Mouse (Mus musculus) heart, embryonic 13.5 days (tissue): ENCODE data around the gene Prkg1. TPM values are rescaled to one million over a fixed set of nuclear protein-coding genes. Genes with fewer than 3 reads are reported as not detected.

Source experiments
- ATAC-seq: fragments of 200-750 bp; cut with Nextera tagmentation; 2 replicates; pipeline ENCODE4 v1.8.0; 2017; ENCODE audit warnings: moderate TSS enrichment; ENCODE audit not compliant: insufficient number of reproducible peaks, low FRiP score, low TSS enrichment; ENCODE audit errors: extremely low read depth
- H3K27ac ChIP-seq: fragments of 300-500 bp; sonication (generic); replicated peaks from 2 replicates; pipeline ENCODE4 v1.5.1; 2015; ENCODE audit warnings: moderate library complexity, mild to moderate bottlenecking, inconsistent platforms
- H3K27me3 ChIP-seq: fragments of 300-500 bp; sonication (generic); replicated peaks from 2 replicates; pipeline ENCODE4 v1.6.1; 2015; ENCODE audit warnings: mild to moderate bottlenecking, inconsistent platforms
- H3K36me3 ChIP-seq: fragments of 300-500 bp; sonication (generic); 2 replicates; pipeline ENCODE4 v1.6.1; 2015; ENCODE audit warnings: mild to moderate bottlenecking, inconsistent platforms
- H3K4me1 ChIP-seq: fragments of 300-500 bp; sonication (generic); 2 replicates; pipeline ENCODE4 v1.6.1; 2015; ENCODE audit warnings: inconsistent platforms
- H3K4me2 ChIP-seq: fragments of 300-500 bp; sonication (generic); 2 replicates; pipeline ENCODE4 v1.6.1; 2015; ENCODE audit warnings: inconsistent platforms, mild to moderate bottlenecking, moderate library complexity
- H3K4me3 ChIP-seq: fragments of 300-500 bp; sonication (generic); 2 replicates; pipeline ENCODE4 v1.5.1; 2015; ENCODE audit warnings: moderate library complexity, mild to moderate bottlenecking, inconsistent platforms
- H3K9ac ChIP-seq: fragments of 300-500 bp; sonication (generic); 2 replicates; pipeline ENCODE4 v1.6.1; 2015; ENCODE audit warnings: inconsistent platforms, mild to moderate bottlenecking, moderate library complexity
- H3K9me3 ChIP-seq: fragments of 300-500 bp; sonication (generic); 2 replicates; pipeline ENCODE4 v1.6.1; 2016; ENCODE audit warnings: inconsistent platforms
- WGBS: fragments of 180-500 bp; shearing (Covaris S2); methylation state at CpG from one replicate; pipeline ENCODE4 v1.1.7; 2015; ENCODE audit warnings: mixed read lengths; 5-methylcytosine and 5-hydroxymethylcytosine counted together
- polyA plus RNA-seq: library from polyadenylated mRNA; unstranded; fragments of >200 nt; fragmentation: Nextera tagmentation; extraction: Ambion mirVana; gene quantifications from 2 replicates; pipeline ENCODE4 v1.2.1, GENCODE M21; 2015

Prkg1 gene
- polyA plus RNA-seq, 1 experiment from 2014 or later = 6.9 TPM

GRCm38 (mm10) chr19:31146156-31146555 lies 618.7 kb downstream of the Prkg1 start:
- no peak for ATAC-seq
- Histone ChIP-seq H3K27me3 (no peaks in the 10 kb centered on the region), H3K4me2 (no peak overlapping the region), H3K9me3 (no peaks in the 10 kb centered on the region), H3K36me3 (no peaks in the 10 kb centered on the region), H3K9ac (no peak overlapping the region), H3K4me1 (no peaks in the 10 kb centered on the region), H3K27ac (no peak overlapping the region), H3K4me3 (no peak overlapping the region)
- WGBS = 75% methylated on average over 3 of the region's 3 CpGs

- Histone ChIP-seq H3K4me2 (no peak overlapping the region), H3K9ac (no peak overlapping the region), H3K4me1 (no peaks in the 10 kb centered on the region), H3K9me3 (no peaks in the 10 kb centered on the region), H3K27ac (no peak overlapping the region), H3K27me3 (no peaks in the 10 kb centered on the region), H3K4me3 (no peak overlapping the region), H3K36me3 (no peaks in the 10 kb centered on the region)
- no peak for ATAC-seq
- WGBS = 75% methylated on average over 7 of the region's 7 CpGs
Observed at GRCm38 (mm10) chr19:31141905-31142304, 622.9 kb downstream of the Prkg1 start.

- Histone ChIP-seq H3K27me3 (no peaks in the 10 kb centered on the region), H3K4me3 (no peak overlapping the region), H3K4me1 (no peaks in the 10 kb centered on the region), H3K27ac (no peak overlapping the region), H3K9me3 (no peaks in the 10 kb centered on the region), H3K9ac (no peak overlapping the region), H3K4me2 (no peak overlapping the region), H3K36me3 (no peaks in the 10 kb centered on the region)
- WGBS = 23% methylated on average over 2 of the region's 2 CpGs
- no peak for ATAC-seq
Observed at GRCm38 (mm10) chr19:31136316-31136715, 628.5 kb downstream of the Prkg1 start.

- no peak for ATAC-seq
- no peaks in the 10 kb centered on the region for H3K27me3 ChIP-seq
- no peak overlapping the region for H3K4me2 ChIP-seq
- H3K9me3 ChIP-seq = no peaks in the 10 kb centered on the region
- no peak overlapping the region for H3K9ac ChIP-seq
- WGBS = 82% methylated on average over 8 of the region's 8 CpGs
- H3K4me3 ChIP-seq = no peak overlapping the region
- no peaks in the 10 kb centered on the region for H3K4me1 ChIP-seq
- H3K27ac ChIP-seq = no peak overlapping the region
- no peaks in the 10 kb centered on the region for H3K36me3 ChIP-seq
Observed at GRCm38 (mm10) chr19:31132614-31133013, 632.2 kb downstream of the Prkg1 start.

GRCm38 (mm10) chr19:31124628-31125027 lies 640.2 kb downstream of the Prkg1 start:
- WGBS = 70% methylated on average over 3 of the region's 3 CpGs
- H3K36me3 ChIP-seq = no peaks in the 10 kb centered on the region
- H3K9ac ChIP-seq = no peak overlapping the region
- H3K4me2 ChIP-seq = no peak overlapping the region
- no peak overlapping the region for H3K4me3 ChIP-seq
- no peaks in the 10 kb centered on the region for H3K9me3 ChIP-seq
- ATAC-seq = no peak
- H3K27me3 ChIP-seq = no peaks in the 10 kb centered on the region
- H3K27ac ChIP-seq = no peak overlapping the region
- no peaks in the 10 kb centered on the region for H3K4me1 ChIP-seq

- no peaks in the 10 kb centered on the region for H3K36me3 ChIP-seq
- no peak overlapping the region for H3K4me2 ChIP-seq
- H3K9ac ChIP-seq = no peak overlapping the region
- no peaks in the 10 kb centered on the region for H3K4me1 ChIP-seq
- no peak overlapping the region for H3K4me3 ChIP-seq
- no peak for ATAC-seq
- H3K9me3 ChIP-seq = no peaks in the 10 kb centered on the region
- 44% methylated on average over 4 of the region's 4 CpGs for whole genome bisulfite sequencing
- no peaks in the 10 kb centered on the region for H3K27me3 ChIP-seq
- no peak overlapping the region for H3K27ac ChIP-seq
Observed at GRCm38 (mm10) chr19:31114690-31115089, 650.1 kb downstream of the Prkg1 start.

- Histone ChIP-seq H3K4me1 (peaks cover 16% of the 10 kb centered on the region), H3K4me3 (no peak overlapping the region), H3K36me3 (no peaks in the 10 kb centered on the region), H3K9me3 (no peaks in the 10 kb centered on the region), H3K27me3 (no peaks in the 10 kb centered on the region), H3K27ac (no peak overlapping the region), H3K4me2 (no peak overlapping the region), H3K9ac (no peak overlapping the region)
- no peak for ATAC-seq
- 21% methylated on average over 9 of the region's 9 CpGs for WGBS
Observed at GRCm38 (mm10) chr19:31106835-31107554, 657.8 kb downstream of the Prkg1 start.

GRCm38 (mm10) chr19:31106036-31106435 lies 658.8 kb downstream of the Prkg1 start:
- Histone ChIP-seq H3K9ac (no peak overlapping the region), H3K36me3 (no peaks in the 10 kb centered on the region), H3K4me1 (peaks cover 16% of the 10 kb centered on the region), H3K4me2 (no peak overlapping the region), H3K4me3 (no peak overlapping the region), H3K27me3 (no peaks in the 10 kb centered on the region), H3K9me3 (no peaks in the 10 kb centered on the region), H3K27ac (no peak overlapping the region)
- 55% methylated on average over 3 of the region's 3 CpGs for WGBS
- ATAC-seq = no peak

GRCm38 (mm10) chr19:31104764-31105163 lies 660.1 kb downstream of the Prkg1 start:
- no peaks in the 10 kb centered on the region for H3K36me3 ChIP-seq
- 61% methylated on average over 6 of the region's 6 CpGs for WGBS
- no peak overlapping the region for H3K27ac ChIP-seq
- no peak overlapping the region for H3K4me2 ChIP-seq
- no peak for ATAC-seq
- no peaks in the 10 kb centered on the region for H3K9me3 ChIP-seq
- H3K9ac ChIP-seq = no peak overlapping the region
- H3K27me3 ChIP-seq = no peaks in the 10 kb centered on the region
- H3K4me3 ChIP-seq = no peak overlapping the region
- H3K4me1 ChIP-seq = peaks cover 16% of the 10 kb centered on the region

- no peak for ATAC-seq
- Histone ChIP-seq H3K4me3 (no peak overlapping the region), H3K9me3 (no peaks in the 10 kb centered on the region), H3K27me3 (no peaks in the 10 kb centered on the region), H3K4me2 (no peak overlapping the region), H3K36me3 (no peaks in the 10 kb centered on the region), H3K4me1 (peaks cover 16% of the 10 kb centered on the region), H3K9ac (no peak overlapping the region), H3K27ac (no peak overlapping the region)
- WGBS = 22% methylated on average over 3 of the region's 3 CpGs
Observed at GRCm38 (mm10) chr19:31099369-31099768, 665.5 kb downstream of the Prkg1 start.

GRCm38 (mm10) chr19:31097857-31098256 lies 667.0 kb downstream of the Prkg1 start:
- no peak overlapping the region for H3K4me3 ChIP-seq
- H3K4me2 ChIP-seq = no peak overlapping the region
- H3K36me3 ChIP-seq = no peaks in the 10 kb centered on the region
- ATAC-seq = no peak
- no peak overlapping the region for H3K27ac ChIP-seq
- H3K4me1 ChIP-seq = peaks cover 16% of the 10 kb centered on the region
- 46% methylated on average over 3 of the region's 3 CpGs for WGBS
- no peaks in the 10 kb centered on the region for H3K27me3 ChIP-seq
- no peak overlapping the region for H3K9ac ChIP-seq
- H3K9me3 ChIP-seq = no peaks in the 10 kb centered on the region

- peaks cover 24% of the 10 kb centered on the region for H3K4me1 ChIP-seq
- no peak for ATAC-seq
- H3K27ac ChIP-seq = peak overlapping the region; percentile 84; the same call in 1 of the 2 replicates
- peak overlapping the region; percentile 90 for H3K4me3 ChIP-seq
- no peaks in the 10 kb centered on the region for H3K27me3 ChIP-seq
- no peaks in the 10 kb centered on the region for H3K9me3 ChIP-seq
- H3K36me3 ChIP-seq = peaks cover 43% of the 10 kb centered on the region
- H3K9ac ChIP-seq = peak overlapping the region; percentile 94
- 90% methylated on average over 8 of the region's 8 CpGs for WGBS
- peak overlapping the region; percentile 90 for H3K4me2 ChIP-seq
Observed at GRCm38 (mm10) chr19:31083761-31084160, 681.1 kb downstream of the Prkg1 start.
